Mouse (Mus musculus) thymus, adult 2 months (tissue): Measurements from ENCODE around the gene Gm13212.
"Not testable (repeated sequence)": the region's sequence is repeated elsewhere in the genome, so short reads cannot be mapped to it uniquely, and the experiment has no call there.

ENCODE experiments used
- CTCF ChIP-seq: fragments of 200-500 bp; IDR thresholded peaks from 2 replicates; pipeline ENCODE4 v1.5.1; 2012; ENCODE audit warnings: mild to moderate bottlenecking, control low read depth, low read length, moderate library complexity, borderline replicate concordance; ENCODE audit not compliant: control insufficient read depth, poor library complexity, insufficient read depth; ENCODE audit errors: extremely low read depth
- POLR2A ChIP-seq: fragments of 200-500 bp; IDR thresholded peaks from 2 replicates; pipeline ENCODE4 v1.6.1; 2012; ENCODE audit warnings: mild to moderate bottlenecking, low read length, control low read depth, moderate library complexity; ENCODE audit not compliant: control insufficient read depth, poor library complexity, insufficient read depth; ENCODE audit errors: extremely low read depth

- not testable (repeated sequence) for TF ChIP-seq POLR2A, CTCF
Observed at GRCm38 (mm10) chr4:145594798-145595197, 9.8 kb downstream of the Gm13212 start.
